Mouse (Mus musculus) small intestine, adult 2 months (tissue): ENCODE results near the gene I830077J02Rik.

ENCODE experiments used
- CTCF ChIP-seq: fragments of 200-500 bp; IDR thresholded peaks from 2 replicates; pipeline ENCODE4 v1.5.1; 2012; ENCODE audit warnings: low read depth, mild to moderate bottlenecking, control low read depth, inconsistent platforms, low read length, moderate library complexity, mixed read lengths; ENCODE audit not compliant: insufficient replicate concordance, insufficient read length; ENCODE audit errors: extremely low read depth
- POLR2A ChIP-seq: fragments of 200-500 bp; IDR thresholded peaks from 2 replicates; pipeline ENCODE4 v1.6.1; 2012; ENCODE audit warnings: low read depth, mild to moderate bottlenecking, control low read depth, inconsistent platforms, low read length, moderate library complexity

- TF ChIP-seq CTCF (no peak), POLR2A (no peak)
These were observed 27.7 kb downstream of the I830077J02Rik start for GRCm38 (mm10) chr3:105904721-105905120.
